Comparison of ENCODE assay signal across 19 mouse cellular contexts in genomic region chr9:118901917-118902316, GRCm38 (mm10). TPM values are rescaled to one million over a fixed set of nuclear protein-coding genes. Genes with fewer than 3 reads are reported as not detected.
DNase-seq lines count a peak whose midpoint lies in the region; ATAC-seq lines count a peak whose summit lies in the region.
"Had no signal": no experiment of that assay in that cellular context is flagged by ENCODE, and none has a peak within 500 bp of the region (broad histone marks: within the 10 kb centered on the region; RNA-seq: fewer than 3 reads in every experiment).

No protein-coding gene starts in this region.

- no peaks in the 10 kb centered on the region for H3K9me3 ChIP-seq in neural tube, embryonic 12.5 days
- no peaks in the 10 kb centered on the region for H3K9me3 ChIP-seq in neural tube, embryonic 15.5 days (replicated peaks)
- H3K9me3 ChIP-seq in hindbrain, embryonic 13.5 days: no peaks in the 10 kb centered on the region
- no peaks in the 10 kb centered on the region for H3K9me3 ChIP-seq in neural tube, embryonic 13.5 days
- H3K9me3 ChIP-seq: embryonic facial prominence, embryonic 15.5 days; stomach, embryonic 15.5 days had no signal

- no peak overlapping the region for H3K4me2 ChIP-seq in neural tube, embryonic 12.5 days (replicated peaks)
- no peak overlapping the region for H3K4me2 ChIP-seq in neural tube, embryonic 15.5 days
- no peak overlapping the region for H3K4me2 ChIP-seq in hindbrain, embryonic 13.5 days
- H3K4me2 ChIP-seq in neural tube, embryonic 13.5 days: no peak overlapping the region
- H3K4me2 ChIP-seq: embryonic facial prominence, embryonic 15.5 days; liver, embryonic 11.5 days; stomach, embryonic 15.5 days had no signal

- WGBS in neural tube, embryonic 12.5 days: 20% methylated on average over 6 of the region's 6 CpGs
- 25% methylated on average over 6 of the region's 6 CpGs for WGBS in neural tube, embryonic 15.5 days
- 13% methylated on average over 6 of the region's 6 CpGs for whole genome bisulfite sequencing in hindbrain, embryonic 13.5 days
- 15% methylated on average over 6 of the region's 6 CpGs for WGBS in neural tube, embryonic 13.5 days

- H3K4me1 ChIP-seq in neural tube, embryonic 12.5 days: peaks cover 6% of the 10 kb centered on the region; the same call in 1 of the 2 replicates
- no peaks in the 10 kb centered on the region for H3K4me1 ChIP-seq in neural tube, embryonic 15.5 days
- peaks cover 4% of the 10 kb centered on the region; the same call in 1 of the 2 replicates for H3K4me1 ChIP-seq in hindbrain, embryonic 13.5 days (replicated peaks)
- H3K4me1 ChIP-seq in neural tube, embryonic 13.5 days (replicated peaks): no peaks in the 10 kb centered on the region; the same call in 1 of the 2 replicates
- H3K4me1 ChIP-seq: stomach, embryonic 15.5 days had no signal

- peak; percentile 16 for DNase-seq in embryo, embryonic 11 days
- DNase-seq in embryo, embryonic 10 days (ENCODE audit: low spot score): no peak
- DNase-seq in adipocyte (ENCODE audit: low spot score): no peak
- DNase-seq in heart, adult 8-10 months (ENCODE audit: low spot score): no peak
- DNase-seq: adrenal gland, adult 8-10 months; cerebellum, adult 11-12 months; cerebellum, postnatal 25 days; heart, adult 11 months; kidney, adult 18-20 months; kidney, postnatal 14 days; lung, adult 2 months; lung, postnatal 36 days had no signal

- H3K27me3 ChIP-seq in neural tube, embryonic 12.5 days (replicated peaks): 0 out of 2 replicates have a peak, but pooled peaks cover 2% of the 10 kb centered on the region
- H3K27me3 ChIP-seq in neural tube, embryonic 15.5 days (replicated peaks): 0 out of 2 replicates have a peak, but pooled peaks cover 7% of the 10 kb centered on the region
- H3K27me3 ChIP-seq in hindbrain, embryonic 13.5 days: peaks cover 17% of the 10 kb centered on the region
- peaks cover 17% of the 10 kb centered on the region for H3K27me3 ChIP-seq in neural tube, embryonic 13.5 days
- H3K27me3 ChIP-seq: embryonic facial prominence, embryonic 15.5 days; stomach, embryonic 15.5 days had no signal

- H3K9ac ChIP-seq in neural tube, embryonic 12.5 days: no peak overlapping the region
- H3K9ac ChIP-seq in neural tube, embryonic 15.5 days (replicated peaks): no peak overlapping the region
- H3K9ac ChIP-seq in hindbrain, embryonic 13.5 days: no peak overlapping the region
- no peak overlapping the region for H3K9ac ChIP-seq in neural tube, embryonic 13.5 days
- H3K9ac ChIP-seq: embryonic facial prominence, embryonic 15.5 days; stomach, embryonic 15.5 days had no signal

- H3K36me3 ChIP-seq in neural tube, embryonic 12.5 days: no peaks in the 10 kb centered on the region
- H3K36me3 ChIP-seq in neural tube, embryonic 15.5 days: no peaks in the 10 kb centered on the region
- H3K36me3 ChIP-seq in hindbrain, embryonic 13.5 days: peaks cover 3% of the 10 kb centered on the region; the same call in 1 of the 2 replicates
- H3K36me3 ChIP-seq in neural tube, embryonic 13.5 days: peaks cover 7% of the 10 kb centered on the region
- H3K36me3 ChIP-seq: stomach, embryonic 15.5 days had no signal

- no peak overlapping the region for H3K4me3 ChIP-seq in neural tube, embryonic 12.5 days
- no peak overlapping the region for H3K4me3 ChIP-seq in neural tube, embryonic 15.5 days (replicated peaks)
- H3K4me3 ChIP-seq in hindbrain, embryonic 13.5 days: no peak overlapping the region
- H3K4me3 ChIP-seq in neural tube, embryonic 13.5 days: no peak overlapping the region
- H3K4me3 ChIP-seq: embryonic facial prominence, embryonic 15.5 days; stomach, embryonic 15.5 days had no signal

- ATAC-seq in neural tube, embryonic 12.5 days (ENCODE audit: low FRiP score, low read depth): peak; percentile 82
- no peak for ATAC-seq in neural tube, embryonic 15.5 days (ENCODE audit: low FRiP score)
- ATAC-seq in hindbrain, embryonic 13.5 days (ENCODE audit: low FRiP score): 0 out of 2 replicates have a peak, but pooled peaks have one; percentile 49
- peak; percentile 47; the same call in 1 of the 2 replicates for ATAC-seq in neural tube, embryonic 13.5 days (ENCODE audit: low read depth)

- H3K27ac ChIP-seq in neural tube, embryonic 12.5 days: no peak overlapping the region
- H3K27ac ChIP-seq in neural tube, embryonic 15.5 days (replicated peaks): no peak overlapping the region
- H3K27ac ChIP-seq in hindbrain, embryonic 13.5 days: no peak overlapping the region
- no peak overlapping the region for H3K27ac ChIP-seq in neural tube, embryonic 13.5 days (replicated peaks)
- H3K27ac ChIP-seq: embryonic facial prominence, embryonic 15.5 days; stomach, embryonic 15.5 days had no signal

RNA-seq across cellular contexts. Expression of gene Ctdspl, which starts 24.3 kb away (rescaled TPM):
- 6.8 and 7.3 TPM in 2 replicates for polyA plus RNA-seq in neural tube, embryonic 12.5 days (2016; fragmentation: Nextera tagmentation; extraction: Ambion mirVana)
- 7.9 and 8.6 TPM in 2 replicates for polyA plus RNA-seq in neural tube, embryonic 15.5 days (2015; fragmentation: Nextera tagmentation; extraction: Ambion mirVana)
- polyA plus RNA-seq in hindbrain, embryonic 13.5 days (2015; fragmentation: Nextera tagmentation; extraction: Ambion mirVana): 7.3 and 8.1 TPM in 2 replicates
- polyA plus RNA-seq in neural tube, embryonic 13.5 days (2015; fragmentation: Nextera tagmentation; extraction: Ambion mirVana): 6.8 and 8.0 TPM in 2 replicates
- 10 to 100 TPM in 1 of 4 experiments, 1 to 10 TPM in 3; 7.5 to 10.2 (median 7.8) TPM for total RNA-seq in heart, adult 8-10 months (2022)
